Mouse (Mus musculus) liver, embryonic 14.5 days (tissue): ENCODE results near the gene Ldlr.

ENCODE experiments used
- CTCF ChIP-seq: IDR thresholded peaks from 2 replicates; pipeline ENCODE4 v1.5.1; 2016; ENCODE audit warnings: antibody characterized with exemption, low read depth, control low read depth
- EP300 ChIP-seq: IDR thresholded peaks from 2 replicates; pipeline ENCODE4 v1.6.1; 2016; ENCODE audit warnings: antibody characterized with exemption, low read depth

- TF ChIP-seq CTCF (no peak), EP300 (no peak)
Measured at GRCm38 (mm10) chr9:21701091-21701490, 22.2 kb upstream of the Ldlr start.
